28 mouse cellular contexts compared by ENCODE assay signal in genomic region chr2:174047656-174048055, GRCm38 (mm10).
"Had no signal": no experiment of that assay in that cellular context is flagged by ENCODE, and none has a peak within 500 bp of the region (broad histone marks: within the 10 kb centered on the region; RNA-seq: fewer than 3 reads in every experiment).

No protein-coding gene starts in this region.

- H3K27me3 ChIP-seq: hindbrain, embryonic 12.5 days; liver, embryonic 13.5 days; liver, embryonic 15.5 days had no signal

- H3K4me2 ChIP-seq: heart, embryonic 11.5 days; heart, embryonic 13.5 days; heart, embryonic 15.5 days; hindbrain, embryonic 12.5 days; hindbrain, embryonic 14.5 days; limb, embryonic 12.5 days; liver, embryonic 11.5 days; liver, embryonic 13.5 days; liver, embryonic 15.5 days had no signal

- ATAC-seq: hindbrain, embryonic 16.5 days; inflammation-experienced regulatory T-cells, adult 6 months; intestine, postnatal 0 days had no signal

- H3K4me1 ChIP-seq: liver, embryonic 13.5 days; liver, embryonic 15.5 days had no signal

- H3K27ac ChIP-seq: gastrocnemius, adult 2 months; heart, adult 2 months; heart, embryonic 13.5 days; heart, embryonic 15.5 days; hindbrain, embryonic 12.5 days; hindbrain, embryonic 14.5 days; layer of hippocampus, adult 2 months; left cerebral cortex, adult 2 months; limb, embryonic 10.5 days; limb, embryonic 12.5 days; liver, embryonic 13.5 days; liver, embryonic 15.5 days had no signal

- H3K36me3 ChIP-seq: heart, embryonic 13.5 days; heart, embryonic 15.5 days; hindbrain, embryonic 10.5 days; hindbrain, embryonic 12.5 days; limb, embryonic 10.5 days; limb, embryonic 12.5 days; liver, embryonic 13.5 days; liver, embryonic 15.5 days had no signal

- H3K9ac ChIP-seq: heart, embryonic 13.5 days; heart, embryonic 15.5 days; hindbrain, embryonic 12.5 days; hindbrain, embryonic 14.5 days; limb, embryonic 12.5 days; liver, embryonic 13.5 days; liver, embryonic 15.5 days had no signal

- DNase-seq: gastrocnemius, adult 2 months; gastrocnemius, postnatal 10 days; gastrocnemius, postnatal 25 days; heart, postnatal 14 days; heart, postnatal 4 days; kidney, adult 18-20 months; kidney, adult 8-10 months; kidney, postnatal 10 days; kidney, postnatal 25 days; kidney, postnatal 4 days; liver; liver, embryonic 13.5 days had no signal

- H3K4me3 ChIP-seq: gastrocnemius, adult 2 months; heart, adult 2 months; heart, embryonic 13.5 days; heart, embryonic 15.5 days; hindbrain, embryonic 10.5 days; hindbrain, embryonic 12.5 days; layer of hippocampus, adult 2 months; left cerebral cortex, adult 2 months; limb, embryonic 10.5 days; limb, embryonic 12.5 days; liver, embryonic 13.5 days; liver, embryonic 15.5 days had no signal

- H3K9me3 ChIP-seq: heart, embryonic 15.5 days; limb, embryonic 10.5 days; liver, embryonic 15.5 days had no signal
